Mouse (Mus musculus) limb, embryonic 11.5 days (tissue): ENCODE results near the gene Sema6d. TPM values are rescaled to one million over a fixed set of nuclear protein-coding genes. Genes with fewer than 3 reads are reported as not detected.
A peak's percentile ranks its signal among the peaks of the same experiment; 100 is the strongest.

ENCODE experiments used
- ATAC-seq: fragments of 200-750 bp; cut with Nextera tagmentation; 2 replicates; pipeline ENCODE4 v1.8.0; 2017; ENCODE audit warnings: low read depth; ENCODE audit not compliant: insufficient number of reproducible peaks, low FRiP score, low TSS enrichment
- DNase-seq: peaks from one replicate; pipeline ENCODE4 v3.0.0-alpha.2; 2015; ENCODE audit warnings: low spot score
- H3K27ac ChIP-seq: fragments of 300-500 bp; sonication (generic); replicated peaks from 2 replicates; pipeline ENCODE4 v1.5.1; 2014; ENCODE audit warnings: low read depth, mild to moderate bottlenecking, low read length
- H3K27me3 ChIP-seq: fragments of 300-500 bp; sonication (generic); 2 replicates; pipeline ENCODE4 v1.6.1; 2014; ENCODE audit warnings: mild to moderate bottlenecking, low read length, mixed read lengths; ENCODE audit not compliant: control insufficient read depth, insufficient read depth
- H3K36me3 ChIP-seq: fragments of 300-500 bp; sonication (generic); 2 replicates; pipeline ENCODE4 v1.6.1; 2014; ENCODE audit warnings: mild to moderate bottlenecking, low read length, moderate library complexity, mixed read lengths; ENCODE audit not compliant: control insufficient read depth, insufficient read depth
- H3K4me1 ChIP-seq: fragments of 300-500 bp; sonication (generic); 2 replicates; pipeline ENCODE4 v1.6.1; 2014; ENCODE audit warnings: low read length, mixed read lengths; ENCODE audit not compliant: control insufficient read depth, insufficient read depth
- H3K4me2 ChIP-seq: fragments of 300-500 bp; sonication (generic); 2 replicates; pipeline ENCODE4 v1.6.1; 2014; ENCODE audit warnings: low read depth, mild to moderate bottlenecking, moderate library complexity; ENCODE audit not compliant: severe bottlenecking
- H3K4me3 ChIP-seq: fragments of 300-500 bp; sonication (generic); 2 replicates; pipeline ENCODE4 v1.5.1; 2014; ENCODE audit warnings: low read depth, low read length
- H3K9ac ChIP-seq: fragments of 300-500 bp; sonication (generic); 2 replicates; pipeline ENCODE4 v1.6.1; 2014; ENCODE audit warnings: mild to moderate bottlenecking, low read length
- H3K9me3 ChIP-seq: fragments of 300-500 bp; sonication (generic); 2 replicates; pipeline ENCODE4 v1.6.1; 2016; ENCODE audit warnings: low read length; ENCODE audit not compliant: control insufficient read depth
- WGBS: fragments of 180-500 bp; shearing (Covaris S2); extraction: QIAGEN DNeasy Blood & Tissue Kit; methylation state at CpG from one replicate; pipeline ENCODE4 v1.1.7; 2014; 5-methylcytosine and 5-hydroxymethylcytosine counted together
- polyA plus RNA-seq: library from polyadenylated mRNA; unstranded; fragments of >200 nt; fragmentation: Nextera tagmentation; extraction: Ambion mirVana; gene quantifications from 2 replicates; pipeline ENCODE4 v1.2.1, GENCODE M21; 2014

Gene Sema6d
- polyA plus RNA-seq, 1 experiment from 2014 or later: 6.2 TPM

DNA sequence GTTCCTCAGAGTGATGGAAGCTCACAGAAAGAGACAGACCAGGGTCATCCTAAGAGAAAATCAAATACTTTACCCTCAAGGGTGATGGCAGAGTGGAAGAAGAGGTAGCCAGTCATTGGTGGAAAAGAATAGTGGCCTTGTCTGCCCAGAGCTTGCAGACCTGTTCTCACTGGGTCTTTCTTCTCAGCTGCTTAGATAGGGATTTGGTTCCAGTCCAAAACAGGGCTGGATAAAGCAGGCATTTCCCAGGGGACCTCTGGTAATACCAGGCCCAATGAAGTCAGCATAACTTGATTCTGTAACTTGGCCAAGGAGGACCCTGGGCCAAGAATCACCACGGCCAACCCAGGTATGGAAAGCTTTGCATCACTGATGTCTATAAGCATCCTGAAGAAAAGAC, 279.5 kb downstream of the Sema6d start:
- H3K4me1 ChIP-seq: no peaks in the 10 kb centered on the region
- no peak overlapping the region for H3K4me2 ChIP-seq
- H3K27ac ChIP-seq: no peak overlapping the region
- ATAC-seq: no peak
- no peak overlapping the region for H3K9ac ChIP-seq
- no peaks in the 10 kb centered on the region for H3K36me3 ChIP-seq
- WGBS: 83% methylated on average over 1 of the region's 1 CpGs
- DNase-seq: peak; percentile 14
- no peaks in the 10 kb centered on the region for H3K27me3 ChIP-seq
- no peak overlapping the region for H3K4me3 ChIP-seq
- H3K9me3 ChIP-seq: no peaks in the 10 kb centered on the region

- Histone ChIP-seq H3K27ac (no peak overlapping the region), H3K9me3 (no peaks in the 10 kb centered on the region), H3K4me1 (no peaks in the 10 kb centered on the region), H3K27me3 (no peaks in the 10 kb centered on the region), H3K9ac (no peak overlapping the region), H3K4me2 (no peak overlapping the region), H3K4me3 (no peak overlapping the region), H3K36me3 (no peaks in the 10 kb centered on the region)
- DNase-seq (peak; percentile 21), ATAC-seq (no peak)
- 65% methylated on average over 2 of the region's 2 CpGs for WGBS
Observed at GRCm38 (mm10) chr2:124369991-124370390, 280.2 kb downstream of the Sema6d start.

DNA sequence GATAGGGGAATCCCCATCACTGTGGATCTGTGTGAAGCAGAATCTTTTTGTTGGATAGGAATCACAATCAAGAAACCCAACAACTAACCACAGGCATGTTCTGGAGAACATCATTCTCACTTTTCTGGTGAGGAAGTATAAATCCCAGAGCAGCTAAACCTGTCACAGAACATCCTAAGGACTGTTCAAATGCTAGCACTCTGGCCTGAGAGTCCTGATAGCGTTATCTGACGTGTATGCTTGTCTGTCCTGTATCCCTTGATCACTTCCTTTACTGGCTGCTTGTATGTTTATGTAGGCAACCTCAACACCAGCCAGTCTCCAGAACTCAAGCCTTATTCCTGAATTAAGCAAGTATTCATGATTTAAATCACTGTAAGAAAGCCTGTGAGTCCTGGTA, 281.6 kb downstream of the Sema6d start:
- WGBS: 55% methylated on average over 2 of the region's 2 CpGs
- Histone ChIP-seq H3K9me3 (no peaks in the 10 kb centered on the region), H3K9ac (no peak overlapping the region), H3K4me1 (no peaks in the 10 kb centered on the region), H3K4me2 (no peak overlapping the region), H3K27ac (no peak overlapping the region), H3K4me3 (no peak overlapping the region), H3K36me3 (no peaks in the 10 kb centered on the region), H3K27me3 (no peaks in the 10 kb centered on the region)
- no peak for ATAC-seq
- peak; percentile 16 for DNase-seq

GRCm38 (mm10) chr2:124385053-124385452, 295.3 kb downstream of the Sema6d start:
- WGBS: 93% methylated on average over 1 of the region's 1 CpGs
- DNase-seq: no peak

GRCm38 (mm10) chr2:124385722-124386121, 296.0 kb downstream of the Sema6d start:
- ATAC-seq: no peak
- no peak overlapping the region for H3K4me2 ChIP-seq
- 86% methylated on average over 1 of the region's 1 CpGs for WGBS

More at GRCm38 (mm10) chr2:124385053-124385452, 295.3 kb downstream of the Sema6d start:
- Histone ChIP-seq H3K4me1 (no peaks in the 10 kb centered on the region), H3K9me3 (no peaks in the 10 kb centered on the region), H3K4me3 (no peak overlapping the region), H3K4me2 (no peak overlapping the region), H3K27me3 (no peaks in the 10 kb centered on the region), H3K27ac (no peak overlapping the region), H3K9ac (no peak overlapping the region), H3K36me3 (no peaks in the 10 kb centered on the region)
- no peak for ATAC-seq

GRCm38 (mm10) chr2:124388269-124388668, 298.5 kb downstream of the Sema6d start:
- no peaks in the 10 kb centered on the region for H3K4me1 ChIP-seq
- no peak for DNase-seq
- no peaks in the 10 kb centered on the region for H3K27me3 ChIP-seq
- H3K4me2 ChIP-seq: no peak overlapping the region
- H3K9ac ChIP-seq: no peak overlapping the region
- H3K4me3 ChIP-seq: no peak overlapping the region
- no peak overlapping the region for H3K27ac ChIP-seq
- ATAC-seq: no peak
- no peaks in the 10 kb centered on the region for H3K36me3 ChIP-seq
- WGBS: 90% methylated on average over 1 of the region's 1 CpGs
- H3K9me3 ChIP-seq: no peaks in the 10 kb centered on the region

More at GRCm38 (mm10) chr2:124385722-124386121, 296.0 kb downstream of the Sema6d start:
- no peaks in the 10 kb centered on the region for H3K4me1 ChIP-seq
- DNase-seq: no peak
- no peaks in the 10 kb centered on the region for H3K27me3 ChIP-seq
- no peak overlapping the region for H3K4me3 ChIP-seq
- no peaks in the 10 kb centered on the region for H3K36me3 ChIP-seq
- no peaks in the 10 kb centered on the region for H3K9me3 ChIP-seq
- H3K9ac ChIP-seq: no peak overlapping the region
- H3K27ac ChIP-seq: no peak overlapping the region

DNA sequence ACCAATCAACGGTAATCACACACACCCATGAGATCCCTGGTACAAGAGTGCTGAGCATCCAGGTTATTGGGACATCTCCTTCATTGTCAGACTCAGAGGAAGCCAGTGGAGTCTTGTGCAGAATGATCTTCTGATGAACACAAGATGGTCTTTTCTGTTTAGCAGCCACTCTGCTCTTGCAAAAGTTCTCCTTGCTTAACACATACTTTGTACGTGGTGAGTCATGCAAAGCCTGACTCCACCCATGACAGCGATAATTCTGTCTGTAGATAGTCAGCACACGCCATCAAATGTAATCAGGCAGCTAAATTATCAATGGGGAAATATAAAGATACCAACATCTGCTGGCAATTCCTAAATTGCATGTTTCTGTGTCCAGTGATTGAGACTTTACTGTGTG, 307.0 kb downstream of the Sema6d start:
- H3K36me3 ChIP-seq: no peaks in the 10 kb centered on the region
- no peak for ATAC-seq
- no peak overlapping the region for H3K4me2 ChIP-seq
- H3K27ac ChIP-seq: no peak overlapping the region
- no peaks in the 10 kb centered on the region for H3K9me3 ChIP-seq
- no peak overlapping the region for H3K4me3 ChIP-seq
- no peaks in the 10 kb centered on the region for H3K27me3 ChIP-seq
- DNase-seq: no peak
- 91% methylated on average over 4 of the region's 4 CpGs for WGBS
- no peak overlapping the region for H3K9ac ChIP-seq
- no peaks in the 10 kb centered on the region for H3K4me1 ChIP-seq

GRCm38 (mm10) chr2:124397304-124397703, 307.5 kb downstream of the Sema6d start:
- no peak overlapping the region for H3K27ac ChIP-seq
- DNase-seq (no peak), ATAC-seq (no peak)
- H3K27me3 ChIP-seq: no peaks in the 10 kb centered on the region
- H3K4me2 ChIP-seq: no peak overlapping the region
- H3K9ac ChIP-seq: no peak overlapping the region
- no peak overlapping the region for H3K4me3 ChIP-seq
- H3K9me3 ChIP-seq: no peaks in the 10 kb centered on the region
- 91% methylated on average over 5 of the region's 5 CpGs for WGBS
- no peaks in the 10 kb centered on the region for H3K4me1 ChIP-seq
- H3K36me3 ChIP-seq: no peaks in the 10 kb centered on the region

GRCm38 (mm10) chr2:124399611-124400010, 309.8 kb downstream of the Sema6d start:
- 85% methylated on average over 2 of the region's 2 CpGs for WGBS

More at GRCm38 (mm10) chr2:124399611-124400010, 309.8 kb downstream of the Sema6d start:
- Histone ChIP-seq H3K4me3 (no peak overlapping the region), H3K9me3 (no peaks in the 10 kb centered on the region), H3K27me3 (no peaks in the 10 kb centered on the region), H3K9ac (no peak overlapping the region), H3K27ac (no peak overlapping the region), H3K36me3 (no peaks in the 10 kb centered on the region), H3K4me2 (no peak overlapping the region), H3K4me1 (no peaks in the 10 kb centered on the region)
- no peak for DNase-seq
- no peak for ATAC-seq
